Mouse (Mus musculus) lung, adult 2 months (tissue): ENCODE results near the gene Tuba1a.

Source experiments
- CTCF ChIP-seq: fragments of 200-500 bp; IDR thresholded peaks from 2 replicates; pipeline ENCODE4 v1.5.1; 2011; ENCODE audit warnings: mild to moderate bottlenecking, low read length, control low read depth; ENCODE audit not compliant: insufficient read depth
- POLR2A ChIP-seq: fragments of 200-500 bp; IDR thresholded peaks from 2 replicates; pipeline ENCODE4 v1.6.1; 2011; ENCODE audit warnings: low read depth, mild to moderate bottlenecking, control low read depth, low read length, borderline replicate concordance; ENCODE audit errors: extremely low read depth

GRCm38 (mm10) chr15:98996840-98997239 is 43.3 kb upstream of the Tuba1a start:
- TF ChIP-seq CTCF = no peak
- no peak for TF ChIP-seq POLR2A
